Mouse (Mus musculus) G1E (cell line): ENCODE data around the gene Rxfp4.

Experiments used
- CTCF ChIP-seq: IDR thresholded peaks from 2 replicates; pipeline ENCODE4 v1.5.1; 2012; ENCODE audit warnings: low read depth, low read length, inconsistent platforms, mixed read lengths
- GATA2 ChIP-seq: IDR thresholded peaks from 2 replicates; pipeline ENCODE4 v1.6.1; 2012; ENCODE audit warnings: low read depth, low read length, inconsistent platforms, borderline replicate concordance

GRCm38 (mm10) chr3:88628766-88629165 is 24.2 kb downstream of the Rxfp4 start:
- TF ChIP-seq CTCF, result no peak
- TF ChIP-seq GATA2, result no peak
